Mouse (Mus musculus) liver, embryonic 16.5 days (tissue): ENCODE measurements around the gene Gabra5. TPM values are rescaled to one million over a fixed set of nuclear protein-coding genes. Genes with fewer than 3 reads are reported as not detected.

Experiments
- ATAC-seq: fragments of 200-750 bp; cut with Nextera tagmentation; 2 replicates; pipeline ENCODE4 v1.8.0; 2017; ENCODE audit warnings: low read depth, mild to moderate bottlenecking, moderate number of reproducible peaks, moderate library complexity
- H3K27ac ChIP-seq: fragments of 300-500 bp; sonication (generic); 2 replicates; pipeline ENCODE4 v1.5.1; 2014; ENCODE audit warnings: mild to moderate bottlenecking, low read length
- H3K27me3 ChIP-seq: fragments of 300-500 bp; sonication (generic); 2 replicates; pipeline ENCODE4 v1.6.1; 2014; ENCODE audit warnings: low read depth, low read length, mixed read lengths; ENCODE audit not compliant: control insufficient read depth, insufficient read depth
- H3K36me3 ChIP-seq: fragments of 300-500 bp; sonication (generic); 2 replicates; pipeline ENCODE4 v1.6.1; 2014; ENCODE audit warnings: mild to moderate bottlenecking; ENCODE audit not compliant: control insufficient read depth, insufficient read depth
- H3K4me1 ChIP-seq: fragments of 300-500 bp; sonication (generic); 2 replicates; pipeline ENCODE4 v1.6.1; 2014; ENCODE audit warnings: low read depth, low read length, mixed read lengths; ENCODE audit not compliant: control insufficient read depth
- H3K4me2 ChIP-seq: fragments of 300-500 bp; sonication (generic); 2 replicates; pipeline ENCODE4 v1.6.1; 2014; ENCODE audit warnings: low read depth, low read length, mixed read lengths
- H3K4me3 ChIP-seq: fragments of 300-500 bp; sonication (generic); 2 replicates; pipeline ENCODE4 v1.5.1; 2014; ENCODE audit warnings: low read depth, mild to moderate bottlenecking, low read length
- H3K9ac ChIP-seq: fragments of 300-500 bp; sonication (generic); 2 replicates; pipeline ENCODE4 v1.6.1; 2014; ENCODE audit warnings: low read depth, low read length
- H3K9me3 ChIP-seq: fragments of 300-500 bp; sonication (generic); replicated peaks from 2 replicates; pipeline ENCODE4 v1.6.1; 2016; ENCODE audit warnings: low read length; ENCODE audit not compliant: control insufficient read depth
- WGBS: fragments of 180-500 bp; shearing (Covaris S2); extraction: QIAGEN DNeasy Blood & Tissue Kit; methylation state at CpG from one replicate; pipeline ENCODE4 v1.1.7; 2014; ENCODE audit not compliant: insufficient replicate concordance; 5-methylcytosine and 5-hydroxymethylcytosine counted together
- polyA plus RNA-seq: library from polyadenylated mRNA; unstranded; fragments of >200 nt; fragmentation: Nextera tagmentation; extraction: Ambion mirVana; gene quantifications from 2 replicates; pipeline ENCODE4 v1.2.1, GENCODE M21; 2015

The Gabra5 gene
- polyA plus RNA-seq, result not detected in 2 replicates

DNA sequence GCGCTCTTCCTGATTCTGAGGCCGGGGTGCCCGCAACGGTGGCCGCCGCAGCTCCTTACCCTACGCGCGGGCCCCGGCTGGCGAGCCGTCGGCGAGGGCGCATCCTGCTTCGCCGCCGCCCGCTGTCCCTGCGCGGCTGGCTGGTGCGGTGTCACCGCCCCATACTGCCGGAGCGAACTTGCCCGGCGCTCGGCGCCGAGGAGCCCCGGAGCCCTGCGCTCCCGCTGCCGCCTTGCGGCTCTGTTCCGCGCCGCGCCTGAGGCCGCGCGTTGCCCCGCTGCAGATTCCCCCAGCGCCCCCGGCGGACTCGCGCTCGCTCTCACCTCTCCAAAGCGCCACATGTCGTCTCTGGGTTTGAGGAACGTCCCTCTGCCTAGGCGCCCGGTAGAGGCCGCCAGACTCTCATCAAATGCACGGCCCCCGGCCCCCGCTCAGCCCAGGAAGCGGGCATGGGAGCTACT, at the start of gene Gabra5:
Gene Gabra5, minus strand, starts transcription at position 379 of the 461 bp plus-strand sequence.
- Histone ChIP-seq H3K4me1 (no peaks in the 10 kb centered on the region), H3K36me3 (no peaks in the 10 kb centered on the region), H3K4me3 (no peak within 1 kb of the TSS), H3K27me3 (peaks cover 28% of the 10 kb centered on the region), H3K27ac (no peak within 1 kb of the TSS), H3K9ac (no peak within 1 kb of the TSS), H3K4me2 (no peak within 1 kb of the TSS), H3K9me3 (no peaks in the 10 kb centered on the region)
- 1% methylated on average over 59 of the region's 59 CpGs for WGBS
- ATAC-seq, result no peak

DNA sequence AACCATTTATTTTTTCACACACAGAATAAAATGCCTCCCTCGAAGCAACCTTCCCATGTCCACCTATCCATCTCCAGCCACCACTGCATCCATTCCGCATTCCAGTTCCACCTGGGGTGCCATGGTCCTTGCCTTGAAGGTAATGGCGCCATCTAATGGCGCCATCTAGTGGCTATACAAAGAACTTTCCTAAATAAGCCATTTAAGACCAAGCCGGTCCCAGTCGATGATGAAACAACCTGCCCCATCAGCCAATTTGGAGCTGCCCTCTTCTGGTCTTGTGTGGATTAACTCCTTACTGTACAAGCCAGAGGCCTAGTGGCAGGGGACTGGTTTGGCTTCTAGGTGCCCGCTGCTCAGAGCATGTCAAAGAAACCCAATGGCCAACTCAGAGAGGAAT, 28.7 kb upstream of the Gabra5 start:
- H3K4me3 ChIP-seq, result no peak overlapping the region
- ATAC-seq, result no peak
- 15% methylated on average over 7 of the region's 7 CpGs for WGBS
- H3K27me3 ChIP-seq, result no peaks in the 10 kb centered on the region
- H3K4me1 ChIP-seq, result no peaks in the 10 kb centered on the region
- no peak overlapping the region for H3K9ac ChIP-seq
- no peak overlapping the region for H3K4me2 ChIP-seq
- no peaks in the 10 kb centered on the region for H3K36me3 ChIP-seq
- H3K27ac ChIP-seq, result no peak overlapping the region
- H3K9me3 ChIP-seq, result no peaks in the 10 kb centered on the region

- no peaks in the 10 kb centered on the region for H3K9me3 ChIP-seq
- no peaks in the 10 kb centered on the region for H3K36me3 ChIP-seq
- H3K9ac ChIP-seq, result no peak overlapping the region
- ATAC-seq, result no peak
- H3K4me2 ChIP-seq, result no peak overlapping the region
- no peak overlapping the region for H3K27ac ChIP-seq
- no peaks in the 10 kb centered on the region for H3K27me3 ChIP-seq
- 68% methylated on average over 10 of the region's 10 CpGs for WGBS
- no peaks in the 10 kb centered on the region for H3K4me1 ChIP-seq
- no peak overlapping the region for H3K4me3 ChIP-seq
Measured at GRCm38 (mm10) chr7:57532676-57533075, 22.8 kb upstream of the Gabra5 start.

DNA sequence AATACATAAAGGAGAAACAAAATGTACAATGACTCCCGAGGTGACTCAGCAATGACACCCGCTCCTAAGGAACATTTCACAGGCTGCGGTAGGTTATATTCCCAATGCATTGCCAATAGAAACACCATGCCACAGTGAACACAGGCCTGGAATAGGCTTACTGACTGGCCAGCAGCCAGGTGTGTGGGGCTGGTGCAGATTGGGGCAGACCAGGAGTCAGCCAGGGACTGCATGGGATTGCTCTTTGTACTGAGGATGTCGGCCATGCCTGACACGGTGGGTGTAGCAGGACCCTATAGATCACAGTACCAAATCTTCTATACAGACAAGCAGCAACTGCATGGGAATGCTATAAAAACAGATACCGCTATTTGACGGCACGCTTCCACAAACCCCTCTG, 20.1 kb upstream of the Gabra5 start:
- 72% methylated on average over 8 of the region's 8 CpGs for WGBS
- H3K4me2 ChIP-seq, result no peak overlapping the region
- H3K9me3 ChIP-seq, result no peaks in the 10 kb centered on the region
- no peak for ATAC-seq
- no peak overlapping the region for H3K4me3 ChIP-seq
- no peaks in the 10 kb centered on the region for H3K4me1 ChIP-seq
- H3K27ac ChIP-seq, result no peak overlapping the region
- no peak overlapping the region for H3K9ac ChIP-seq
- no peaks in the 10 kb centered on the region for H3K27me3 ChIP-seq
- no peaks in the 10 kb centered on the region for H3K36me3 ChIP-seq

DNA sequence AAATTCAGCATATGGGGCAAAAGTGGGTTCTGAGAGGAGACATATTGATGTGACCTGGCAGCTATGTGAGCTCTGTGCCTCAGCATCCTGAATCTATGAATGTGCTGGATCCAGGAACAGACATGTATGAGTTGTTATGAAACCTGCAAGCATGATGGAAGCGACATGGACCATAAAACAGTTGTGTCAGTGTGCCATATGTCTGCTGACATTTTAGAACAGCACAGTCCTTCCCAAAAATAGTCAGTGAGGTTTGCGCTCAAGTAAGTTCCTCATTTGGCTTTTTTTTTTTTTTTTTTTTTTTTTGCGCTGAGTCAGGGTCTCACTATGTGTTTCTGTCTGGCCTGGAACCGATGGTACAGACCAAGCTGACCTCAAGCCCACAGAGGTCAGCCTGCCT, 19.6 kb upstream of the Gabra5 start:
- no peaks in the 10 kb centered on the region for H3K36me3 ChIP-seq
- no peak overlapping the region for H3K4me2 ChIP-seq
- no peaks in the 10 kb centered on the region for H3K4me1 ChIP-seq
- H3K9me3 ChIP-seq, result no peaks in the 10 kb centered on the region
- no peak overlapping the region for H3K4me3 ChIP-seq
- no peaks in the 10 kb centered on the region for H3K27me3 ChIP-seq
- H3K9ac ChIP-seq, result no peak overlapping the region
- WGBS, result 33% methylated on average over 4 of the region's 4 CpGs
- no peak overlapping the region for H3K27ac ChIP-seq
- no peak for ATAC-seq

DNA sequence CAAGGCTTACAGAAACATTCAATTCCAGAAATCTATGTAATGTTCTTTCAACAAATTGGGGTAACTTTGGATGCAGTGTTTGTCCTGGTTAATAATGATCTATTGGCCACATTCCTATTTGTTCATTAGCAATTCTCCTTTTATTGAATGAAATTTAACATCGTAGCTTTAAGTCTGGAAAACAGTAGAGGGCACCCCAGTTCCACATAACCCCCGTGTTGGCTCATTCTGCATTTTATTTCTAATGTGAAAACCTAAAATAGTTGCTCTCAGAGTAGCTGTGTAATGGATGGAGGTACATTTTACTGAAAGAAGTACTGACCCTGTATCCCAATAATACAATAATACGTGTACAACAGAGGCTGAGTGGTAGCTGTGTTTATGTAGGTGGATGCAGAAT, 3.1 kb upstream of the Gabra5 start:
- Histone ChIP-seq H3K36me3 (no peaks in the 10 kb centered on the region), H3K27ac (no peak overlapping the region), H3K9me3 (no peaks in the 10 kb centered on the region), H3K27me3 (peaks cover 25% of the 10 kb centered on the region), H3K4me3 (no peak overlapping the region), H3K4me2 (no peak overlapping the region), H3K9ac (no peak overlapping the region), H3K4me1 (no peaks in the 10 kb centered on the region)
- no peak for ATAC-seq
- WGBS, result 19% methylated on average over 3 of the region's 3 CpGs

DNA sequence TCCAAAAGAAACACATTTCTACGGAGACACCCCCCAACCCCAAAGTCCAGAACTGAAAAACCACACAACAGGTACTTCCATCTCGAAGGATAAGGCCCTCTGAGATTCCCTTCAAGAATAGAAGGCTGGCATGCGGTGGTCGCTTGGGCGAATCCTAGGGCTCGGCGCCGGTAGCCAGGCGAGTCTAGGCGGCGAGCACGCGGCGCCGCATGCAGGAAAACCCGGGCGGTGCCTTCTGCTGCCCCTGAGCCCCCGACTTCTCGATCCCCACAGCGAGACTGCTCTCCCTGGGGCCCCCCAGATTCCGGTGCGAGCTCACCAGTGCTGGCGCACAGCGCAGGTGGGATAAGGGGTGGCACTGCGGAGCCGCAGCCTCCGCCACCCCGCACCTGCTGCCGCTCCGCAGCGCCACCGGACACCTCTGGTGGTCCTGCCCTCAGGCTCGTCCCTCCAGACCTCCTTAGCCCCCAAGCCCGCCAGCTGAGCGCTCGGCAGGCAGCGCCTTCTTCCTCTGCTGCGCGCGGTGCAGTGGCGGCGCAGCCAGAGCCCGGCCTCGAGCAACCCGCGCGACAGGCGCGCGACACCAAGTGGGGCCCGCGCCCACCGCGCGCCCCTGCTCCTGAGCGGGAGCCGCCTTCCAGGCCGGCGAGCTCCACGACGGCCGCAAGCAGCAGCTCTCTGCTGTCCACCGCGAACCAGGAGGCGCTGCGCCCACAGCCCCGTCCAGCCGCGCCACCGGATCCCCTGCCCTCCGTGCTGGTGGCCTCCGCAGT, 813 bp downstream of the Gabra5 start:
- Histone ChIP-seq H3K9me3 (no peaks in the 10 kb centered on the region), H3K36me3 (no peaks in the 10 kb centered on the region), H3K4me2 (no peak overlapping the region), H3K4me3 (no peak overlapping the region), H3K4me1 (no peaks in the 10 kb centered on the region), H3K27me3 (peaks cover 28% of the 10 kb centered on the region), H3K9ac (no peak overlapping the region), H3K27ac (no peak overlapping the region)
- WGBS, result 4% methylated on average over 71 of the region's 72 CpGs
- no peak for ATAC-seq

DNA sequence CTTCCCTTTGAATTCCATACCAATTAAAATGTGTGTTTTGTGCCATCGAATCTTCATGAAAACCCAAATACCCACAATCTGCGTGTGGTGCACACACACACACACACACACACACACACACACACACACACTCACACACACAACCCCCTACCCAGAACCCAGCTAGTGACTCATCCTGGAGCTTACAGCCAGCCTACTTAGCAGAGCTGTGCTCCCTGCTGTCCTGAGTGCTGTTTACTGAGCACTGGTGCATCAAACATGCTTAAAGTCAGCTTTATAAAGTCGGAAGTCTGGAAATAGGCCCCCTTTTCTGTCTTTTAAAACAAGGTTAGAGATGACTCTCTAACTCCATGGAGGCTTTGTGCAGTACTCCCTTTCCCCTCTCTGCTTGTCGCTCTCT, 7.0 kb downstream of the Gabra5 start:
- 53% methylated on average over 4 of the region's 4 CpGs for WGBS
- H3K9me3 ChIP-seq, result no peaks in the 10 kb centered on the region
- no peak for ATAC-seq
- H3K27ac ChIP-seq, result no peak overlapping the region
- no peak overlapping the region for H3K4me2 ChIP-seq
- no peaks in the 10 kb centered on the region for H3K36me3 ChIP-seq
- peaks cover 2% of the 10 kb centered on the region; the same call in 1 of the 2 replicates for H3K27me3 ChIP-seq
- H3K9ac ChIP-seq, result no peak overlapping the region
- no peak overlapping the region for H3K4me3 ChIP-seq
- no peaks in the 10 kb centered on the region for H3K4me1 ChIP-seq

GRCm38 (mm10) chr7:57491795-57492194, 18.1 kb downstream of the Gabra5 start:
- H3K9me3 ChIP-seq, result no peaks in the 10 kb centered on the region
- no peaks in the 10 kb centered on the region for H3K27me3 ChIP-seq
- WGBS, result 48% methylated on average over 4 of the region's 4 CpGs
- H3K36me3 ChIP-seq, result no peaks in the 10 kb centered on the region
- H3K4me3 ChIP-seq, result no peak overlapping the region
- no peaks in the 10 kb centered on the region for H3K4me1 ChIP-seq
- no peak overlapping the region for H3K27ac ChIP-seq
- no peak overlapping the region for H3K4me2 ChIP-seq
- no peak overlapping the region for H3K9ac ChIP-seq
- ATAC-seq, result no peak
